Mouse (Mus musculus) cerebellum, adult 2 months (tissue): ENCODE measurements around the gene Art5.

ENCODE experiments used
- CTCF ChIP-seq: fragments of 200-500 bp; IDR thresholded peaks from 2 replicates; pipeline ENCODE4 v1.5.1; 2011; ENCODE audit warnings: low read depth, mild to moderate bottlenecking, control low read depth, low read length, moderate library complexity, borderline replicate concordance; ENCODE audit not compliant: insufficient read depth
- POLR2A ChIP-seq: fragments of 200-500 bp; IDR thresholded peaks from 2 replicates; pipeline ENCODE4 v1.6.1; 2011; ENCODE audit warnings: low read length, control low read depth, borderline replicate concordance; ENCODE audit not compliant: insufficient read depth

GRCm38 (mm10) chr7:102106700-102107141 lies 2.6 kb downstream of the Art5 start:
- TF ChIP-seq CTCF, result no peak
- TF ChIP-seq POLR2A, result no peak
